Mouse (Mus musculus): ENCODE results near the gene Prcc. TPM values are rescaled to one million over a fixed set of nuclear protein-coding genes. Genes with fewer than 3 reads are reported as not detected.

Gene Prcc
- polyA plus RNA-seq, 1 experiment from 2014 or later = 14.5 TPM

GRCm38 (mm10) chr3:87859813-87860212 lies 25.6 kb downstream of the Prcc start:
- H3K4me3 ChIP-seq = no peak overlapping the region
- no peaks in the 10 kb centered on the region for H3K9me3 ChIP-seq (replicated peaks)
- no peak overlapping the region for H3K27ac ChIP-seq
- H3K4me1 ChIP-seq = peaks cover 7% of the 10 kb centered on the region
- peaks cover 80% of the 10 kb centered on the region for H3K36me3 ChIP-seq (ENCODE audit: poor library complexity, severe bottlenecking)
- peak; percentile 67 for ATAC-seq
- WGBS = 30% methylated on average over 3 of the region's 3 CpGs
- H3K9ac ChIP-seq = no peak overlapping the region
- H3K4me2 ChIP-seq = no peak overlapping the region
- H3K27me3 ChIP-seq = no peaks in the 10 kb centered on the region

- ATAC-seq = no peak
- H3K9ac ChIP-seq = no peak overlapping the region
- H3K4me2 ChIP-seq = no peak overlapping the region
- no peaks in the 10 kb centered on the region for H3K27me3 ChIP-seq
- no peaks in the 10 kb centered on the region for H3K9me3 ChIP-seq (replicated peaks)
- peaks cover 13% of the 10 kb centered on the region for H3K4me1 ChIP-seq
- WGBS = 92% methylated on average over 8 of the region's 8 CpGs
- no peak overlapping the region for H3K27ac ChIP-seq
- peaks cover 63% of the 10 kb centered on the region for H3K36me3 ChIP-seq (ENCODE audit: poor library complexity, severe bottlenecking)
- H3K4me3 ChIP-seq = no peak overlapping the region
Observed at GRCm38 (mm10) chr3:87857666-87858065, 27.7 kb downstream of the Prcc start.

GRCm38 (mm10) chr3:87855936-87856335 lies 29.5 kb downstream of the Prcc start:
- WGBS = 91% methylated on average over 8 of the region's 8 CpGs
- peaks cover 13% of the 10 kb centered on the region for H3K4me1 ChIP-seq
- H3K4me2 ChIP-seq = no peak overlapping the region
- H3K9ac ChIP-seq = no peak overlapping the region
- H3K27me3 ChIP-seq = no peaks in the 10 kb centered on the region
- ATAC-seq = no peak
- H3K36me3 ChIP-seq (ENCODE audit: poor library complexity, severe bottlenecking) = peaks cover 47% of the 10 kb centered on the region
- no peak overlapping the region for H3K27ac ChIP-seq
- H3K4me3 ChIP-seq = no peak overlapping the region
- H3K9me3 ChIP-seq (replicated peaks) = no peaks in the 10 kb centered on the region

DNA sequence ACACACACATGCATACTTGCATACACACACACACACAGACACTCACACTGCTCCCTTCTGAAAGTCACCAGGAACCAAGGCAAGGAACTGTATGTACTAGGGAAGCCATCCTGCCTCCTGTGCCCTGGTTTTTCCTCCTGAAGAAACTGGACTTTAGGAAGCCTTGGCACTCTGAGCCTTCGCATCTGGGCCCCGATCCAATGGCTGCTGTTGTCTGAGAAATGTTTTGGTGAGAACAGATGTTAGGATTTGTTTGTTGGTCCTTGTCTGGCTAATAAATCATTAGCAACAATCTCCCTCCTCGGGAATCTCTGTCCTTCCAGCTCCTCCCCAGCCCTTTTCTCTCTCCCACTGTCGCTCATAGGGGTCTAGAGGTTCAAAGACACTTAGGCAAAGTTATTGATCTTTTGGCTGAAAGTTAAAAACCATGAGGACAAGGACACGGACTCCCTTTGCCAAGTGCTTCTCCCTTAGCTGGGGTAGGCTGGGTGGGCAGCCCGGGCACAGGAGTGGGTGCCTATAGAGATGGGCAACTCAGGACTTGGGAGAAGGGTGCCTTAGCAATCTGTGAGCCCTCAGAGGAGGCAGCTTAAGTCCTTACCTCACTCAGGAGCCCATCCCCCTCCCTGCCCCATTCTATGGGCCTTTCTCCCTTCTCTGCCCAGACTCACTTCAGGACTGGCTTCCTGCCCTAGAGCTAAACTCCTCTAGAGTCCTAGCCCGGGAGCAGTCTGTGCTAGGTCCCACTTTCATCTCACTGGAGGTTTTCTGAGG lies 30.4 kb downstream of the Prcc start:
- no peaks in the 10 kb centered on the region for H3K9me3 ChIP-seq (replicated peaks)
- H3K27me3 ChIP-seq = no peaks in the 10 kb centered on the region
- no peak overlapping the region for H3K9ac ChIP-seq
- no peak for ATAC-seq
- H3K27ac ChIP-seq = no peak overlapping the region; the same call in 1 of the 2 replicates
- no peak overlapping the region for H3K4me3 ChIP-seq
- H3K36me3 ChIP-seq (ENCODE audit: poor library complexity, severe bottlenecking) = peaks cover 41% of the 10 kb centered on the region
- peaks cover 13% of the 10 kb centered on the region for H3K4me1 ChIP-seq
- WGBS = 80% methylated on average over 7 of the region's 7 CpGs
- H3K4me2 ChIP-seq = no peak overlapping the region

DNA sequence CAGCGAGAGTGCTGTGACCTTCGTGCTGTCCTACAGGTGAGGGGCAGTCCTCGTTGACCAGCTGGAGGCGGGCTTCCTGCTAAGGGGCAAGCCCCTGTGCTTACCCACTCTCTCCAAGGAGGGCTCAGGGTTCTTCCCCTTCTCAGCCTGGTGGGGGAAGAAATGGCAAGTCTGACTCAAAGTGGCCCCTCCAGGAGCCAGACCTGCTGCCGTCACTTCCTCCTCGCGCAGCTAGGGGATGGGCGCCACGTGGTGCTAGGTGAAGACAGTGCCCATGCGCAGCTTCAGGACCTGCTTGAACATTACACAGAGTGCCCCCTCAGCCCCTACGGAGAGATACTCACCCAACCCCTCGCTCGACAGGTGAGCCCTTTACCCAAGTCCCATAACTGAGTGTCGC lies 36.3 kb downstream of the Prcc start:
- H3K9me3 ChIP-seq (replicated peaks) = no peaks in the 10 kb centered on the region
- no peak for ATAC-seq
- 83% methylated on average over 14 of the region's 14 CpGs for WGBS
- H3K4me1 ChIP-seq = 0 out of 2 replicates have a peak, but pooled peaks cover 2% of the 10 kb centered on the region
- H3K4me2 ChIP-seq = no peak overlapping the region
- H3K4me3 ChIP-seq = no peak overlapping the region
- 0 out of 2 replicates have a peak, but pooled peaks cover 3% of the 10 kb centered on the region for H3K27me3 ChIP-seq
- H3K27ac ChIP-seq = no peak overlapping the region
- no peaks in the 10 kb centered on the region for H3K36me3 ChIP-seq (ENCODE audit: poor library complexity, severe bottlenecking)
- no peak overlapping the region for H3K9ac ChIP-seq

DNA sequence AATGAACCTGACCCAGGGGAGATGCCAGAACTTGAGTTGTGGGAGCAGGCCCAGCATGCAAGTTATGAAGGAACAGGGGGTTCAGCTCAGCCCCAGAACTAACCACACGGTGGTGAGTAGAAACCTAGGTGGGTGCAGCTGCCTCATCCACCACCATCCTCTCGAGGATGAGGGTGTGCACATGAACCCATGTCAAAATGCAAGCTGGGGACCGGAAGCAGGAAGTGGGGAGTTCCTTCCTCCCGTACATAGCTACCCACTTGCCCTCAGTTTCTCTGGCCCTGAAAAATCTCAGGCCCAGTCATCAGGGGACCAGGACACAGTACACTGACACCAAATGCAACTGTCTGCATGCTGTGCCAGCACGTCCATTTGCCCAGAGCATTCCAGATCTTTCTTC lies 37.7 kb downstream of the Prcc start:
- 68% methylated on average over 5 of the region's 5 CpGs for whole genome bisulfite sequencing
- H3K4me3 ChIP-seq = no peak overlapping the region
- H3K9me3 ChIP-seq (replicated peaks) = no peaks in the 10 kb centered on the region
- H3K9ac ChIP-seq = no peak overlapping the region
- H3K27me3 ChIP-seq = 0 out of 2 replicates have a peak, but pooled peaks cover 3% of the 10 kb centered on the region
- no peak overlapping the region for H3K27ac ChIP-seq
- ATAC-seq = no peak
- H3K36me3 ChIP-seq (ENCODE audit: poor library complexity, severe bottlenecking) = no peaks in the 10 kb centered on the region
- H3K4me1 ChIP-seq = no peaks in the 10 kb centered on the region
- no peak overlapping the region for H3K4me2 ChIP-seq

- Histone ChIP-seq H3K27ac (no peak within 1 kb of the TSS), H3K4me1 (no peaks in the 10 kb centered on the region), H3K27me3 (0 out of 2 replicates have a peak, but pooled peaks cover 3% of the 10 kb centered on the region), H3K4me3 (no peak within 1 kb of the TSS), H3K9ac (no peak within 1 kb of the TSS), H3K4me2 (no peak within 1 kb of the TSS), H3K9me3 (replicated peaks) (no peaks in the 10 kb centered on the region), H3K36me3 (ENCODE audit: poor library complexity, severe bottlenecking) (no peaks in the 10 kb centered on the region)
- no peak for ATAC-seq
- 82% methylated on average over 7 of the region's 7 CpGs for WGBS
Observed at GRCm38 (mm10) chr3:87846650-87847110, 38.7 kb downstream of the Prcc start, which contains the start of gene Sh2d2a. Sh2d2a (plus strand) TSS chr3:87846755.

DNA sequence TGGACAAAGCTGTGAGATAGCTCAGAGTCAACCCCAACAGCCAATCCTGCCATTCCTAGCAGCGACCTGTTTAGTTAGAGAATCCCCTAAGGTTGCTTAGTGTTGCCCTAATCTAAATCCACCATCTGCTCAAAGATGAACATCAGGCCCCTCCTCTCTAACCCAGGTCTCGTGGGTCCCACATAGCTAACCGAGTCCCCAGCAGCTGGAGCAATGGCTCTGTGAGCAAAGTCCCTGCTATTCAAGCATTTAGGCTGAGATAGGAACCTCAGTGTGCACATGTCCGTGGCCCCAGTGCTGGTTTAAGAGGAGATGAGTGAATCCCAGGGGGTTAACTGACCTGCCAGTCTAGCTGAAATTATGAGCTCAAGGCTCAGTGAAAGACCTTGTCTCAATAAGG lies 39.2 kb downstream of the Prcc start:
- ATAC-seq = no peak
- Histone ChIP-seq H3K9me3 (replicated peaks) (no peaks in the 10 kb centered on the region), H3K4me1 (no peaks in the 10 kb centered on the region), H3K36me3 (ENCODE audit: poor library complexity, severe bottlenecking) (no peaks in the 10 kb centered on the region), H3K27me3 (0 out of 2 replicates have a peak, but pooled peaks cover 3% of the 10 kb centered on the region), H3K4me2 (no peak overlapping the region), H3K9ac (no peak overlapping the region), H3K27ac (no peak overlapping the region), H3K4me3 (no peak overlapping the region)
- WGBS = 74% methylated on average over 4 of the region's 4 CpGs

- Histone ChIP-seq H3K27ac (no peak overlapping the region), H3K36me3 (ENCODE audit: poor library complexity, severe bottlenecking) (no peaks in the 10 kb centered on the region), H3K9me3 (replicated peaks) (no peaks in the 10 kb centered on the region), H3K4me2 (no peak overlapping the region), H3K27me3 (0 out of 2 replicates have a peak, but pooled peaks cover 3% of the 10 kb centered on the region), H3K4me3 (no peak overlapping the region), H3K4me1 (no peaks in the 10 kb centered on the region), H3K9ac (no peak overlapping the region)
- no peak for ATAC-seq
- 87% methylated on average over 4 of the region's 4 CpGs for WGBS
Observed at GRCm38 (mm10) chr3:87844981-87845380, 40.4 kb downstream of the Prcc start.

GRCm38 (mm10) chr3:87840858-87841257 lies 44.5 kb downstream of the Prcc start:
- Histone ChIP-seq H3K9me3 (replicated peaks) (no peaks in the 10 kb centered on the region), H3K4me2 (no peak overlapping the region), H3K9ac (no peak overlapping the region), H3K4me3 (no peak overlapping the region), H3K36me3 (ENCODE audit: poor library complexity, severe bottlenecking) (no peaks in the 10 kb centered on the region), H3K27ac (no peak overlapping the region), H3K27me3 (no peaks in the 10 kb centered on the region), H3K4me1 (no peaks in the 10 kb centered on the region)
- no peak for ATAC-seq

- H3K4me1 ChIP-seq = no peaks in the 10 kb centered on the region
- no peaks in the 10 kb centered on the region for H3K9me3 ChIP-seq (replicated peaks)
- H3K36me3 ChIP-seq (ENCODE audit: poor library complexity, severe bottlenecking) = no peaks in the 10 kb centered on the region
- no peak overlapping the region for H3K4me2 ChIP-seq
- 0% methylated on average over 4 of the region's 4 CpGs for WGBS
- H3K27me3 ChIP-seq = no peaks in the 10 kb centered on the region
- ATAC-seq = no peak
- H3K9ac ChIP-seq = no peak overlapping the region
- no peak overlapping the region for H3K27ac ChIP-seq
- H3K4me3 ChIP-seq = no peak overlapping the region
Observed at GRCm38 (mm10) chr3:87838622-87839021, 46.8 kb downstream of the Prcc start.

DNA sequence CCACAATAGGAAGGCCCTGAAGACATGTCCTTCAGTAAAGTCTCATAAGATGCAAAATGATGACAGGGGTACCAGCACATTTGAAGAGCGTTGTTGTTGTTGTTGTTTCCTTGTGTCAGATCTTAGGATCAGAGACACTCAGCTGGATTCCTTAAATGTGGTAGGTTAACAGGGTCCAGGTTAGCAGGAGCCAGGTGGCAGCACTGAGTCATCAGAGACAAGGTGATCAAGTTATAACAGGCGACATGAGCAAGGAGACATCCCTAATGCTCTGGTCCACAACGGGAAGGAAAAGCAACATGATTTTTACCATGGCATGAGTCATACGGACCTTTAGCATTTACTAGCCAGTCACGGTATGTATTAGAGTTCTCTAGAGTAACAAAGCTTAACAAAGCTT lies 51.9 kb downstream of the Prcc start:
- Histone ChIP-seq H3K36me3 (ENCODE audit: poor library complexity, severe bottlenecking) (no peaks in the 10 kb centered on the region), H3K27ac (no peak overlapping the region), H3K4me1 (no peaks in the 10 kb centered on the region), H3K9me3 (replicated peaks) (no peaks in the 10 kb centered on the region), H3K27me3 (no peaks in the 10 kb centered on the region), H3K4me2 (no peak overlapping the region), H3K4me3 (no peak overlapping the region), H3K9ac (no peak overlapping the region)
- WGBS = 64% methylated on average over 5 of the region's 5 CpGs
- ATAC-seq = no peak

Measured in forebrain, embryonic 13.5 days (tissue).